Mouse (Mus musculus): ENCODE data around the gene Otop2. TPM values are rescaled to one million over a fixed set of nuclear protein-coding genes. Genes with fewer than 3 reads are reported as not detected.

The Otop2 gene
- total and polyA plus RNA-seq, 3 experiments = not detected

GRCm38 (mm10) chr11:115337350-115337749, 30.4 kb downstream of the Otop2 start:
- TF ChIP-seq CHD1 (IDR thresholded peaks at IDR 0.05; ENCODE audit: low read depth, low read length) (no peak), KAT2A (conservative IDR thresholded peaks at IDR 0.05; ENCODE audit: low read depth, low read length) (no peak), ZKSCAN1 (IDR thresholded peaks at IDR 0.05; ENCODE audit: low read depth, low read length) (no peak), ZNF384 (IDR thresholded peaks at IDR 0.05; ENCODE audit: low read depth, low read length) (no peak)
- peaks cover 0 to 6% of the 10 kb centered on the region in 2 experiments; a peak in 3 of 4 replicates for H3K27me3 ChIP-seq (ENCODE audit: control insufficient read depth in 1 of 2, insufficient read depth in 2 of 2, low read length in 2 of 2)
- no peak overlapping the region for H3K27ac ChIP-seq (ENCODE audit: control insufficient read depth, low read depth, low read length)
- no peak overlapping the region for H3K4me3 ChIP-seq (ENCODE audit: control insufficient read depth in 1 of 2, insufficient read depth in 1 of 2, low read depth in 2 of 2, low read length in 2 of 2)
- no peaks in the 10 kb centered on the region for H3K79me2 ChIP-seq (ENCODE audit: control insufficient read depth, insufficient read depth, low read length, poor library complexity)
- no peaks in the 10 kb centered on the region for H3K9me3 ChIP-seq (replicated peaks; ENCODE audit: insufficient read depth, low read length)
- H3K36me3 ChIP-seq (ENCODE audit: control insufficient read depth in 1 of 2, insufficient read depth in 2 of 2, low read length in 2 of 2) = no peaks in the 10 kb centered on the region
- 0 out of 4 replicates have a peak, but pooled peaks cover 0 to 4% of the 10 kb centered on the region in 2 experiments for H3K4me1 ChIP-seq (ENCODE audit: control insufficient read depth in 1 of 2, insufficient read depth in 2 of 2, low read length in 2 of 2)
- no peak for DNase-seq (ENCODE audit: low read depth, low spot score)
- no peak overlapping the region for H3K9ac ChIP-seq (ENCODE audit: control insufficient read depth, low read depth, low read length, poor library complexity, severe bottlenecking)

GRCm38 (mm10) chr11:115337826-115338225, 30.9 kb downstream of the Otop2 start:
- TF ChIP-seq SIN3A (IDR thresholded peaks at IDR 0.05; ENCODE audit: low read length) (no peak), GABPA (IDR thresholded peaks at IDR 0.05; ENCODE audit: low read depth, low read length) (no peak), CHD1 (IDR thresholded peaks at IDR 0.05; ENCODE audit: low read depth, low read length) (no peak), MXI1 (IDR thresholded peaks at IDR 0.05; ENCODE audit: low read depth, low read length) (no peak), ETS1 (IDR thresholded peaks at IDR 0.05; ENCODE audit: low read depth, low read length) (no peak), CHD2 (IDR thresholded peaks at IDR 0.05; ENCODE audit: low read length) (no peak), GATA1 (IDR thresholded peaks at IDR 0.05; ENCODE audit: low read depth, low read length) (no peak)

GRCm38 (mm10) chr11:115341246-115341645, 34.3 kb downstream of the Otop2 start:
- Histone ChIP-seq H3K9ac (ENCODE audit: control insufficient read depth, low read depth, low read length, poor library complexity, severe bottlenecking) (no peak overlapping the region), H3K79me2 (ENCODE audit: control insufficient read depth, insufficient read depth, low read length, poor library complexity) (no peaks in the 10 kb centered on the region), H3K27me3 (ENCODE audit: control insufficient read depth in 1 of 2, insufficient read depth in 2 of 2, low read length in 2 of 2) (peaks cover 0 to 6% of the 10 kb centered on the region in 2 experiments; a peak in 2 of 4 replicates), H3K9me3 (replicated peaks; ENCODE audit: insufficient read depth, low read length) (no peaks in the 10 kb centered on the region), H3K4me1 (ENCODE audit: control insufficient read depth in 1 of 2, insufficient read depth in 2 of 2, low read length in 2 of 2) (peaks cover 0 to 4% of the 10 kb centered on the region in 2 experiments; a peak in 1 of 4 replicates), H3K4me3 (ENCODE audit: control insufficient read depth in 1 of 2, insufficient read depth in 1 of 2, low read depth in 2 of 2, low read length in 2 of 2) (no peak overlapping the region), H3K36me3 (ENCODE audit: control insufficient read depth in 1 of 2, insufficient read depth in 2 of 2, low read length in 2 of 2) (no peaks in the 10 kb centered on the region), H3K27ac (ENCODE audit: control insufficient read depth, low read depth, low read length) (no peak overlapping the region)
- no peak for TF ChIP-seq MEF2A (IDR thresholded peaks at IDR 0.05; ENCODE audit: extremely low read depth, insufficient replicate concordance, low read depth, low read length, poor library complexity, severe bottlenecking)
- no peak for TF ChIP-seq POLR2AphosphoS2 (IDR thresholded peaks at IDR 0.05; ENCODE audit: low read length)
- no peak for TF ChIP-seq NELFE (IDR thresholded peaks at IDR 0.05; ENCODE audit: low read depth, low read length)
- TF ChIP-seq BHLHE40 (IDR thresholded peaks at IDR 0.05; ENCODE audit: borderline replicate concordance, low read depth, low read length) = no peak
- no peak for DNase-seq (ENCODE audit: low read depth, low spot score)

More at GRCm38 (mm10) chr11:115337826-115338225, 30.9 kb downstream of the Otop2 start:
- no peaks in the 10 kb centered on the region for H3K36me3 ChIP-seq (ENCODE audit: control insufficient read depth in 1 of 2, insufficient read depth in 2 of 2, low read length in 2 of 2)
- DNase-seq (ENCODE audit: low read depth, low spot score) = no peak
- no peak overlapping the region for H3K4me3 ChIP-seq (ENCODE audit: control insufficient read depth in 1 of 2, insufficient read depth in 1 of 2, low read depth in 2 of 2, low read length in 2 of 2)
- H3K79me2 ChIP-seq (ENCODE audit: control insufficient read depth, insufficient read depth, low read length, poor library complexity) = no peaks in the 10 kb centered on the region
- peaks cover 0 to 6% of the 10 kb centered on the region in 2 experiments; a peak in 3 of 4 replicates for H3K27me3 ChIP-seq (ENCODE audit: control insufficient read depth in 1 of 2, insufficient read depth in 2 of 2, low read length in 2 of 2)
- H3K27ac ChIP-seq (ENCODE audit: control insufficient read depth, low read depth, low read length) = no peak overlapping the region
- H3K4me1 ChIP-seq (ENCODE audit: control insufficient read depth in 1 of 2, insufficient read depth in 2 of 2, low read length in 2 of 2) = 0 out of 4 replicates have a peak, but pooled peaks cover 0 to 4% of the 10 kb centered on the region in 2 experiments
- H3K9ac ChIP-seq (ENCODE audit: control insufficient read depth, low read depth, low read length, poor library complexity, severe bottlenecking) = no peak overlapping the region
- no peaks in the 10 kb centered on the region for H3K9me3 ChIP-seq (replicated peaks; ENCODE audit: insufficient read depth, low read length)
